21 mouse cellular contexts compared by ENCODE assay signal in genomic region chr4:82218616-82219015, GRCm38 (mm10).
"Had no signal": no experiment of that assay in that cellular context is flagged by ENCODE, and none has a peak within 500 bp of the region (broad histone marks: within the 10 kb centered on the region; RNA-seq: fewer than 3 reads in every experiment).

No protein-coding gene starts in this region.

- H3K4me2 ChIP-seq: heart, embryonic 11.5 days; heart, embryonic 13.5 days; heart, embryonic 15.5 days; hindbrain, embryonic 14.5 days; intestine, embryonic 15.5 days; limb, embryonic 13.5 days; limb, embryonic 15.5 days; liver, embryonic 12.5 days had no signal

- H3K9ac ChIP-seq: heart, embryonic 13.5 days; heart, embryonic 15.5 days; hindbrain, embryonic 14.5 days; intestine, embryonic 15.5 days; limb, embryonic 13.5 days; limb, embryonic 15.5 days; liver, embryonic 12.5 days; liver, embryonic 14.5 days had no signal

- H3K4me3 ChIP-seq: heart, embryonic 13.5 days; heart, embryonic 15.5 days; intestine, embryonic 15.5 days; layer of hippocampus, adult 2 months; limb, embryonic 13.5 days; limb, embryonic 15.5 days; liver, embryonic 12.5 days had no signal

- H3K36me3 ChIP-seq: heart, embryonic 13.5 days; heart, embryonic 15.5 days; intestine, embryonic 15.5 days; limb, embryonic 13.5 days; limb, embryonic 15.5 days; liver, embryonic 12.5 days had no signal

- DNase-seq: gastrocnemius, postnatal 14 days; gastrocnemius, postnatal 36 days; heart, adult 18-20 months; heart, postnatal 14 days; heart, postnatal 36 days; kidney, adult 18-20 months; kidney, adult 8-10 months; kidney, postnatal 10 days; kidney, postnatal 25 days; kidney, postnatal 4 days; left cerebral cortex, postnatal 4 days had no signal

- H3K4me1 ChIP-seq: intestine, embryonic 15.5 days; liver, embryonic 12.5 days had no signal

- H3K27me3 ChIP-seq: heart, embryonic 13.5 days; heart, embryonic 15.5 days; intestine, embryonic 15.5 days; limb, embryonic 13.5 days; limb, embryonic 15.5 days; liver, embryonic 12.5 days had no signal

- H3K27ac ChIP-seq: heart, embryonic 15.5 days; hindbrain, embryonic 14.5 days; intestine, embryonic 15.5 days; layer of hippocampus, adult 2 months; limb, embryonic 15.5 days; liver, embryonic 12.5 days; liver, embryonic 14.5 days had no signal
